Mouse (Mus musculus): ENCODE results near the gene Krt86.
"Not testable (repeated sequence)": the region's sequence is repeated elsewhere in the genome, so short reads cannot be mapped to it uniquely, and the experiment has no call there.

Krt86 gene

DNA sequence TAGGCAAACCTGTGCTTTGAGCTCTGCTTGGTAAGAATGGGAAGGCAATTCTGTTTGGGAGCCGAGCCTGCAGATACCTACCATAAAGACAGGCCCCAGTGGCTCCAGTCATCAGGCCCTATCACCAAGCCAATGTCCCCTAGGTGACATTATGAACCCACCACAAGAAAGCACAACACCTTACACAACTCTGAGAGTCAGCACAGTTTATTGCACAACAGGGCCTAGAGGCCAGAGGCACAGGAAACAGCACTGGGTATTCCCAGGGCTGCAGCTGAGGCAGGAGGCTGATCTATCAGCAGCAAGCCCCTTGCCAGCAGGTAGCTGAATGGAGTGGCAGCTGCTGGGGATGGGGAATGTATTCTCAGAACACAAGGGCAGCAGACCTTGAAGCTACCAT is 11.7 kb downstream of the Krt86 start:
- in situ Hi-C loops (cut with MboI; ENCODE audit: low pct_unique_long_range_greater_than_20kb in 1 of 2, low sequenced_read_pairs in 2 of 2, unreplicated experiment in 1 of 2) = no loop called here

DNA sequence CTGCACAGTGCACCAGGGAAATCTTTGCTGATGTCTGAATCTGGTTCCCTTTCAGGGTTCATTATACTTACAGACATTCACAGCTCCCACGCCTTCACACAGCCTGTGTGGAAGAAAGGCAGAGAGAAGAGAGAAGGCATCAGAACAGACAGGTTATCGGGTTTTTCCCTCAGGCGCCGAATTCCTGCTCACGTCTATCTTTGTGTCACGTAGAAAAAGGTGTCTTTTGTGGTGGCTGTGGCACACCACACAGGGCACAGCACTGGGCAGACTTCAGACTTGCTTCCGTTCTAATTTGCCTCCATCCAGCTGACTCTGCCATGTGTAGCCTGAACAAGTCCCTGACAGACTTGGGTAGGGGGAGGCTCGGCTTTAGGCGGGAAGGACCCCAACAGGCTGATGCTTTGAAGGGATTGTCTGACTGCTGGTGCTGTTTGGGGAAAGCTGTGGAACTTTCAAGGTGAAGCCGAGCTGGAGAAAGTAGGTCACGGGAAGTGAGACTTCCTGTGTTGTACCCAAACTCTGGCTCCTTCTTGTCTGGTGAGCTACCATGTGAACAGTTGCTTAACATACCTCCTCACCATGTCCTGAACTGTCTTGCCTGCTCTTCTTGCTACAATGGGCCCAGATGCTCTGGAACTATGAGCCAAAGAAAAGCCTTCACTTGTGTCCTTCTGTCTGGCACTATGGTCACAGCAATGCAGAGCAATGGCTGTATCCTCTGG is 12.8 kb downstream of the Krt86 start:
- in situ Hi-C loops (cut with MboI; ENCODE audit: low pct_unique_long_range_greater_than_20kb in 1 of 2, low sequenced_read_pairs in 2 of 2, unreplicated experiment in 1 of 2) = no loop called here

DNA sequence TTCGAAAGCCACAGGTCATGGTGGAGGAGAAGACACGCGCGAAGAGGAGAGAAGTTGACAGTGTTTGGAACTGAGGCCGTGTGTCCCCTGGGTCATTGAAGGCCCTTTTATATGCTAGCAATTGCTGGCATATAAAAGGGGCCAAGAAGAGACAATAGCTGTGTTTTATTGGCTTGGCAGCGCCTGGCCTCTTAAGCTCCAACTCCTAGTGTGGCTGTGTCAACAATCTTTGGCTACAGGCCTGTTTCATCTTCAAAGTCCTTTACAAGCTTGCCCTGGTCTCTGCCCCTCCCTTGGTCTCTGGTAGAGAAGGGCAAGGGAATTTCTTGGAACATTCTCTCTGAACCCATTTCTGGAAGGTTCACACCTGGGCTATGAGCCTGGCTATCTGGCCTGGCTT is 18.2 kb downstream of the Krt86 start, which contains the start of gene Krt83:
Gene Krt83 (minus strand): TSS at position 82 of the 400 bp plus-strand sequence.
- in situ Hi-C loops (cut with MboI; ENCODE audit: low pct_unique_long_range_greater_than_20kb in 1 of 2, low sequenced_read_pairs in 2 of 2, unreplicated experiment in 1 of 2) = no loop called here

DNA sequence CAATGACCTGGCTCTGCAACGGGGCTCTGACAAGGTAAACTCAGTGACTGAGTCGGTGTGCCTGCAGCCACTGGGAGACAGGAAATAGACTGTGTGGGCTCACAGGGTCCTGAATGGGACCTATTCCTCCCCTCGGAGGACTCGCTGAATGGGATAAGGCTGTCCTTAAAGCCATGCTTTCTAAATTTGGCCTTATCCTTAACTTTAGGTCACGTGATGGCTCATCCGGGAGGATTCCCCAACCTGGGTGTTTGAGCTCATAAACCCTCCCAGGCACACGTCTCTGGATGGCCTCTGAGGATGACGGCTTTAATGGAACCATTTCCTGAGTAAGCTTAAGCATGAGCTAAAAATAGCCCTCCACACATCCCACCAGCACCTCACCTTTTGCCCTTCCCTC is 19.4 kb downstream of the Krt86 start:
- in situ Hi-C loops (cut with MboI; ENCODE audit: low pct_unique_long_range_greater_than_20kb in 1 of 2, low sequenced_read_pairs in 2 of 2, unreplicated experiment in 1 of 2) = no loop called here

DNA sequence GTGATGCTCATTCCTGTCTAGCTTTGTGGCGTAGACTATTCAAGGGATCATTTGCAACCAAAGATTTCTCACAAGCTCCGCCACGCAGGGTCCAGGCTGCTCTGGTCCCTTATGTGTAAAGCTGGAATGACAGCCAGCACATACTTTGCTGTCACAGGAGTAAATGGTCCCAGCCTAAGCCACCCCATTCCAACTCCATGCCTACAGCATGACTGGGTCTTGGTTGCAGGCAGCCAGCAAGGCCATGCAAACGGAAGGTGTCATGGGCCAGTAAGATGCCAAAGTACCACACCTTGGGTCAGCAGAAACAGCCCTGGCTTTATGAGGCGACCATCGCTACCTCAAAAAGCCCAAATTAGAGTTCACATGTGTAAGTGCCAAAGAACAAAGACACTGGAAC is 20.4 kb downstream of the Krt86 start:
- in situ Hi-C loops (cut with MboI; ENCODE audit: low pct_unique_long_range_greater_than_20kb in 1 of 2, low sequenced_read_pairs in 2 of 2, unreplicated experiment in 1 of 2) = no loop called here

DNA sequence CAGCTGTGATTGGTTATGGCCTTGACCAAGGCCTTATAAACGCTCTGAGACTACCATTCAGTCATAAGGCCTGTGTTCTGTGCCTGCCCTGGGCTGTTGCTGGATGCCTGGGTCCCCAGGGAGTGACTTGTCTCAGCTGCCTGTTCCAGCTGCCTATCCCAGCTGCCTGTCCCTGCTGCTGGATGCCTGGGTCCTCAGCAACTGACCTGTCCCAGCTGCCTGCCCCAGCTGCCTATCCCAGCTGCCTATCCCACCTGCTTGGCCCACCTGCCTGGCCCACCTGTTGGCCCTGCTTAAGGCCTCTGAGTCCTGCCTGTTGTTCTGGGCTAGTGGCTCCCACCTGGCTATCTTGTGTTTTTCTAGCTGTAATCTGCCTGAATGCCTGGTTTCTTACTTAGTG is 20.9 kb downstream of the Krt86 start:
- in situ Hi-C loops (cut with MboI; ENCODE audit: low pct_unique_long_range_greater_than_20kb in 1 of 2, low sequenced_read_pairs in 2 of 2, unreplicated experiment in 1 of 2) = no loop called here

DNA sequence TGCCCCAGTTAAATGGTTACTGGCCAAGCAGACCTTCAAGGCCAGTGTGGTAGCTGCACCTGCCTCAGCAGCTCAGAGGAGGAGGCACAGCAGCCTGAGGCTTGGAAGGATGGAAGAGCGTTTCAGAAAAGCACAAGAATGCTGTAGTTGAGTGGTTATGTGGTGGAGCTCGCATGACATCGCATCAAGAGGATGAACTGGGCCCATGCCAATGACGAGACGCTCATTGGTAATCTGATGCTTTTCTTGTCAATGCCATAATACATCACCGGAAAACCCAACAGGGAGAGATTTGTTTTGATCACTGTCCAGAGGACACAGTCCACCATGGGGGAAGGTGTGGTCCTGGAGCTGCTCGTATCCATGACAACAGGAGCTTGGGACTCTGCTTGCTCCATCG is 22.0 kb downstream of the Krt86 start:
- in situ Hi-C loops (cut with MboI; ENCODE audit: low pct_unique_long_range_greater_than_20kb in 1 of 2, low sequenced_read_pairs in 2 of 2, unreplicated experiment in 1 of 2) = no loop called here

DNA sequence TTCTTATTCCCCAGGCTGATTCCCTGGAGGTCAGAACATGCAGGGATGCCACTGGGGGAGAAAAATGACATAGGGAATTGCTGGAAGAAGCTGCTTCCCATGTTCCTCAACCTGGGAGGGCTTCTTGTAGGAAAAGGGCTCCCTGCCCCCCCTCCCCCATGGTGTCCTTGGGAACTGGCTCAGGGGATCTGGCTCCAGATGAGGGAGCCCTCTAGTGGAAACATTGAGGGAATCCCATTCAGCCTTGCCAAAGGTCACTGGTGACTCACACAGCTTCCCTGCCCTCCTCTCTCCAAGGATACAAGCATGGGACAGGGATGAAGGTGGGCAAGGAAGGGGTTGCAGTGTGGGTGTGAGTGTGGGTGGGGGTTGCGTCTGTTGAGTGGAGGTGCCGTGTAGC is 23.9 kb downstream of the Krt86 start:
- in situ Hi-C loops (cut with MboI; ENCODE audit: low pct_unique_long_range_greater_than_20kb in 1 of 2, low sequenced_read_pairs in 2 of 2, unreplicated experiment in 1 of 2) = no loop called here

DNA sequence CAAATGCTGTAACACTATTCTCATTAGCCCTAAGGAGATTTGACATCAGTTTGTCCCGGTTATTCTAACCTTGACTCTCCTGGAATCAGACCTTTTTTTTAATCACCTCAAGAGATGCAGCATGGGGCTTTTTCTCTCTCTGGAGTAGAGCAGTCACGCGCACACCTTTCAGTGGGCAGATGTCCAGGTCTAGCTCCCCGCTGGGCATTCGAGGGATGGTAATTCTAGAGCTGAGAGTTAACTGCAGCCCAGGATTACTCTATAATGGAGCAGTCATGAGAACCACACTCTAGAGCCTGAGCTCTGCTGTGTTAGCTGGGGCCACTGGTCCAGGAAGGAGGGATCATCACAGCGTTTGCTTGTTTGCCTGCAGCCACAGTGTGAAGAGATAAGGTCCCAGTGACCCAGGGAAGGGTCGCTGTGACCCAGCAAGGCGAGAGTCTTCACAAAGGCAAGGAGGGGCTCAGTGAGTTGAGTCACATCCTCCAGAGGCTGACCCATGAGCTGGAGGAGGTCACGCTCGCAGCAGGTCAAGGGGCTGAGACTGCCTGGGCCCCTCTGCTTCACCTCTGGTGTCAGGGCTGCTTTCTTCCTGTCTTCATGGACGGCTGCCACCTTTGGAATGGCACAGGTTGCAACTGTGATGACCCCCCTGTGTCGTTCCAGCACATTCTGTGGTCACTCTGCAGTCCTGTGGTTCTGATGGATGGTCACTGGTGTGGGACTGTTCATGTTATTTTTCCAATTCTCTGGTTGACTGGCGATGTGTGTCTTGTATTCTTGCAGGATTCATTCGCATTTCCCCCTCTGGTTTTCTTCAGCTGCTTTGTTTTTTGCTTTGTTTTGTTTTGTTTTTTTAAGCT is 33.8 kb downstream of the Krt86 start:
- in situ Hi-C loops (cut with MboI; ENCODE audit: low pct_unique_long_range_greater_than_20kb in 1 of 2, low sequenced_read_pairs in 2 of 2, unreplicated experiment in 1 of 2) = no loop called here

DNA sequence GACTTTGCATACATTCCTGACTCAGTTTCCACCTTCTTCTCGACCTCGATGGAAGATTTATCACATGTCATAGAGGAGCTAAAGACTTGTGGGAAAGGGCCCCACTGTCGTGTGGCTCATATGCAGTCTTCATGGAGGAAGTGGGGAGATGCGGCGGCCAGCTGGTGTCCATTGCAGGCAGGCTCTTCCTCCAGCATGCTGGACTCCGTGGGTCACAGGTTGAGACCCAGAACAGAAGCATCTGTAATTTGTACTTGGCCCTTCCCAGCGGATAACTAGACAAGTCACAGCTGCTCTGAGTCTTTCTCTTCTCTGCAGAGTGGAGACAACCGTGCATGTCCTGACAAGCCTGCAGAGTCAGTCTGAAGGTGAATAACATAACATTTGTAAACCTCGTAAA is 35.0 kb downstream of the Krt86 start:
- in situ Hi-C loops (cut with MboI; ENCODE audit: low pct_unique_long_range_greater_than_20kb in 1 of 2, low sequenced_read_pairs in 2 of 2, unreplicated experiment in 1 of 2) = no loop called here

DNA sequence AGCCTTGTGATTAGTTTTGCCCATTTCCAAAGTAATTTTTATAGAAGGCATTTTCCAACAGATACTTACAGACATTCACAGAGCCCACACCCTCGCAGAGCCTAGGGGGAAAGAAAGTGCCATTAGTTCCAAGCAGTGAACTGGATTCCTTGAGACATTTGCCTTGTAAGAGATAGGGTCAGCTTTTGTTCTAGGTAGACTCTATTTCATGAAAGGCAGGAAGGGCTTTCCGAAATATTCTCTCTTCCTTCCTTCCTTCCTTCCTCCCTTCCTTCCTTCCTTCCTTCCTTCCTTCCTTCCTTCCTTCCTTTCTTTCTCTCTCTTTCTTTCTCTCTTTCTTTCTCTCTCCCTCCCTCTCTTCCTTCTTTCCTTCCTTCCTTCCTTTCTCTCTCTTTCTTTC is 43.9 kb downstream of the Krt86 start, which contains the start of gene Gm49425:
Gene Gm49425 (minus strand): TSS at position 101 of the 400 bp plus-strand sequence.
- in situ Hi-C loops (cut with MboI; ENCODE audit: low pct_unique_long_range_greater_than_20kb in 1 of 2, low sequenced_read_pairs in 2 of 2, unreplicated experiment in 1 of 2) = not testable (repeated sequence)

DNA sequence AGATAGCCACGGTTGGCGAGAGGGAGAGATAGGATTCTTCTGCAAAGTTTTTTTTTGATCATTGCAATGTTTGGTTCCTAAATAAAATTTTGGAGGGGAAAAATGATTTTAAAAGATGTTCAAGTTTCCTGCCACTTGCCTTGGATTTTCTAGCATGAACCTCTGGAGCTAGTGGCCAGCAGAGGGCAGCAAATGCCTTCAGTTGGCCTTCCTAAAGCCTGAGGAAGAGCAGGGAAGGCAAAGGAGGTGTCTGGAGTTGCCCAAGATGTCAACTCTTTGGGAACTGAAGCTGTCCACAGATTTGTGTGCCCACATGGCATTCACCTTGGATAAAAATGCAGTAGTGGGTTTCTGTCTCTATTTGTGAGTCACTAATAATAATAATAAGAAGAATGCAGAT is 46.5 kb downstream of the Krt86 start:
- in situ Hi-C loops (cut with MboI; ENCODE audit: low pct_unique_long_range_greater_than_20kb in 1 of 2, low sequenced_read_pairs in 2 of 2, unreplicated experiment in 1 of 2) = loop anchor here in 1 of 2 experiments (10.0 kb wide), 1 partner anchor 455 kb away; no protein-coding TSS in a partner anchor

DNA sequence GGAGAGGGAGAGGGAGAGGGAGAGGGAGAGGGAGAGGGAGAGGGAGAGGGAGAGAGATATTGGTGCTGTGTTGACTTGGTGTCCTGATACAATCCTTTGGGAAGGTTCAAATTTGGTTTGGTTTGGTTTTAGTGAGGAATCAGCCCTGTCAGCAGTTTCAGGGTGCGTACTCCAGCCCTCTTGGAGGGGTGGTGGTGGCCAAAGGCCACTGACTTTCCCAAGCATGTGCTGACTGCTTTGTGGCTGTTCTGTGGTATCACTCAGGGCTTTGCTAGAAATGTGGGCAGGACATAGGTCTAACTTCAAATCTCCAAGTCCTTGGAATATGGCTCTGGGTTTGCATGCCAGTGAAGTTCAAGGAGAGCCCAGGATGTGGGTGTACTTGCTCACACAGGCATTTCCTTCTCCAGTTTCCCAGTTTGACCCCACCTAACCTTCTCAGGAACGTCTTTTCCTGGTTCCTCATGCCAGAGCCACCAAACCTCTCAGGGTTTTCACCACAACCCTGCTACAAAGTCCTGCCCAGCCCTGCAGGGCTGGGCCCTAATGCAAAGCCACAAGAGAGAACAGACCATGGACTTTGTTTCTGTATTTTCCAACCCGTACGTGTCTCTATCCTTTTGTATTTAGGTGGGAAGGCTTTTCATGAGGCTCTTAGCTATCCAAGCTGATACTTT is 49.4 kb downstream of the Krt86 start:
- in situ Hi-C loops (cut with MboI; ENCODE audit: low pct_unique_long_range_greater_than_20kb in 1 of 2, low sequenced_read_pairs in 2 of 2, unreplicated experiment in 1 of 2) = loop anchor here in 1 of 2 experiments (10.0 kb wide), 1 partner anchor 452 kb away; no protein-coding TSS in a partner anchor

All from mouse embryonic stem cell (cell line).